Mouse (Mus musculus) T-helper 17 cell (primary cell): Measurements from ENCODE around the gene Mpp2.

ENCODE experiments used
- in situ Hi-C, 2 experiments: fragments of 300-600 bp; cut with MboI, MseI; formaldehyde crosslinking; loops; 1 replicate in 1 of 2; 2 replicates in 1 of 2; pipeline ENCODE4 v1.15.1; 2025; ENCODE audit warnings: high pct_unique_total_duplicates in 2 of 2

The Mpp2 gene

GRCm38 (mm10) chr11:102072729-102073128 is 15.6 kb downstream of the Mpp2 start:
- in situ Hi-C loops, result no loop called here

GRCm38 (mm10) chr11:102070426-102070825 is 17.9 kb downstream of the Mpp2 start:
- in situ Hi-C loops, result no loop called here

GRCm38 (mm10) chr11:102069633-102070032 is 18.7 kb downstream of the Mpp2 start:
- in situ Hi-C loops, result loop anchor here (5.0 kb wide), 2 partner anchors 68 to 78 kb away; partner anchors contain the start of gene Nags (in 1 of the 2)

- in situ Hi-C loops, result loop anchor here (5.0 kb wide), 2 partner anchors 68 to 78 kb away; partner anchors contain the start of gene Nags (in 1 of the 2)
Observed at GRCm38 (mm10) chr11:102068969-102069368, 19.3 kb downstream of the Mpp2 start.

GRCm38 (mm10) chr11:102063076-102063475 is 25.2 kb downstream of the Mpp2 start:
- in situ Hi-C loops, result no loop called here

- in situ Hi-C loops, result no loop called here
Observed at GRCm38 (mm10) chr11:102061941-102062473, 26.3 kb downstream of the Mpp2 start.

GRCm38 (mm10) chr11:102061236-102061940 is 26.9 kb downstream of the Mpp2 start:
- in situ Hi-C loops, result no loop called here

- in situ Hi-C loops, result no loop called here
Observed at GRCm38 (mm10) chr11:102053847-102054246, 34.5 kb downstream of the Mpp2 start.

GRCm38 (mm10) chr11:102053183-102053582 is 35.1 kb downstream of the Mpp2 start:
- in situ Hi-C loops, result no loop called here

GRCm38 (mm10) chr11:102052697-102053096 is 35.6 kb downstream of the Mpp2 start:
- in situ Hi-C loops, result no loop called here

GRCm38 (mm10) chr11:102051954-102052353 is 36.4 kb downstream of the Mpp2 start:
- in situ Hi-C loops, result no loop called here

- in situ Hi-C loops, result no loop called here
Observed at GRCm38 (mm10) chr11:102051541-102051940, 36.8 kb downstream of the Mpp2 start.

- in situ Hi-C loops, result no loop called here
Observed at GRCm38 (mm10) chr11:102049875-102050482, 38.3 kb downstream of the Mpp2 start.

GRCm38 (mm10) chr11:102046607-102047006 is 41.7 kb downstream of the Mpp2 start:
- in situ Hi-C loops, result no loop called here

- in situ Hi-C loops, result no loop called here
Observed at GRCm38 (mm10) chr11:102044691-102045212, 43.6 kb downstream of the Mpp2 start.

GRCm38 (mm10) chr11:102043381-102043780 is 44.9 kb downstream of the Mpp2 start:
- in situ Hi-C loops, result no loop called here

- in situ Hi-C loops, result no loop called here
Observed at GRCm38 (mm10) chr11:102042971-102043370, 45.3 kb downstream of the Mpp2 start.

GRCm38 (mm10) chr11:102041350-102041949 is 46.9 kb downstream of the Mpp2 start, which contains the start of gene Cd300lg:
Gene Cd300lg (plus strand): TSS chr11:102041509.
- in situ Hi-C loops, result no loop called here

- in situ Hi-C loops, result no loop called here
Observed at GRCm38 (mm10) chr11:102040646-102041045, 47.7 kb downstream of the Mpp2 start.

GRCm38 (mm10) chr11:102040138-102040524 is 48.2 kb downstream of the Mpp2 start:
- in situ Hi-C loops, result no loop called here

GRCm38 (mm10) chr11:102039487-102040137 is 48.7 kb downstream of the Mpp2 start:
- in situ Hi-C loops, result no loop called here

- in situ Hi-C loops, result no loop called here
Observed at GRCm38 (mm10) chr11:102037789-102038188, 50.5 kb downstream of the Mpp2 start.
